Comparison of ENCODE assay signal across 35 mouse cellular contexts in genomic region chr1:62081129-62081528, GRCm38 (mm10).
"Had no signal": no experiment of that assay in that cellular context is flagged by ENCODE, and none has a peak within 500 bp of the region (broad histone marks: within the 10 kb centered on the region; RNA-seq: fewer than 3 reads in every experiment).

No protein-coding gene starts in this region.

- H3K4me3 ChIP-seq: heart, embryonic 10.5 days; heart, embryonic 12.5 days; heart, embryonic 13.5 days; heart, embryonic 15.5 days; hindbrain, embryonic 10.5 days; hindbrain, embryonic 12.5 days; hindbrain, embryonic 13.5 days; hindbrain, embryonic 15.5 days; intestine, embryonic 15.5 days; kidney, embryonic 15.5 days; layer of hippocampus, adult 2 months had no signal

- H3K27me3 ChIP-seq: heart, embryonic 12.5 days; heart, embryonic 13.5 days; heart, embryonic 15.5 days; hindbrain, embryonic 12.5 days; hindbrain, embryonic 13.5 days; hindbrain, embryonic 15.5 days; intestine, embryonic 15.5 days; kidney, embryonic 15.5 days had no signal

- ATAC-seq: hindbrain, embryonic 16.5 days; hindbrain, postnatal 0 days; inflammation-experienced regulatory T-cells, adult 6 months; intestine, embryonic 15.5 days; intestine, embryonic 16.5 days; intestine, postnatal 0 days had no signal

- H3K4me1 ChIP-seq: heart, embryonic 10.5 days; hindbrain, embryonic 12.5 days; hindbrain, embryonic 13.5 days; hindbrain, embryonic 15.5 days; intestine, embryonic 15.5 days; kidney, embryonic 15.5 days had no signal

- H3K9ac ChIP-seq: heart, embryonic 12.5 days; heart, embryonic 13.5 days; heart, embryonic 15.5 days; hindbrain, embryonic 12.5 days; hindbrain, embryonic 13.5 days; hindbrain, embryonic 14.5 days; hindbrain, embryonic 15.5 days; intestine, embryonic 15.5 days; kidney, embryonic 15.5 days had no signal

- H3K4me2 ChIP-seq: heart, embryonic 11.5 days; heart, embryonic 12.5 days; heart, embryonic 13.5 days; heart, embryonic 15.5 days; hindbrain, embryonic 12.5 days; hindbrain, embryonic 13.5 days; hindbrain, embryonic 14.5 days; hindbrain, embryonic 15.5 days; intestine, embryonic 15.5 days; kidney, embryonic 15.5 days had no signal

- H3K9me3 ChIP-seq: heart, embryonic 10.5 days; heart, embryonic 12.5 days; heart, embryonic 13.5 days; heart, embryonic 15.5 days; hindbrain, embryonic 10.5 days; hindbrain, embryonic 12.5 days; hindbrain, embryonic 13.5 days; hindbrain, embryonic 15.5 days; intestine, embryonic 15.5 days; kidney, embryonic 15.5 days had no signal

- DNase-seq: heart, postnatal 10 days; heart, postnatal 14 days; heart, postnatal 36 days; heart, postnatal 4 days; kidney, adult 11 months; kidney, adult 18-20 months; kidney, adult 2 months; kidney, adult 8-10 months; kidney, adult 9 months; kidney, postnatal 10 days; kidney, postnatal 14 days; kidney, postnatal 25 days; kidney, postnatal 36 days; kidney, postnatal 4 days; layer of hippocampus, adult 9-11 months; layer of hippocampus, postnatal 36 days had no signal

- H3K27ac ChIP-seq: heart, embryonic 10.5 days; heart, embryonic 13.5 days; heart, embryonic 15.5 days; hindbrain, embryonic 10.5 days; hindbrain, embryonic 12.5 days; hindbrain, embryonic 13.5 days; hindbrain, embryonic 14.5 days; hindbrain, embryonic 15.5 days; hindbrain, postnatal 0 days; intestine, embryonic 15.5 days; kidney, embryonic 15.5 days; kidney, postnatal 0 days; layer of hippocampus, adult 2 months had no signal

- H3K36me3 ChIP-seq: heart, embryonic 10.5 days; heart, embryonic 12.5 days; heart, embryonic 13.5 days; heart, embryonic 15.5 days; hindbrain, embryonic 10.5 days; hindbrain, embryonic 12.5 days; hindbrain, embryonic 13.5 days; hindbrain, embryonic 15.5 days; intestine, embryonic 15.5 days; kidney, embryonic 15.5 days had no signal
